Mouse (Mus musculus) left cerebral cortex, postnatal 4 days (tissue): Measurements from ENCODE around the gene Gm9844. TPM values are rescaled to one million over a fixed set of nuclear protein-coding genes. Genes with fewer than 3 reads are reported as not detected.

ENCODE experiments used
- DNase-seq: peaks from one replicate; pipeline ENCODE4 v3.0.0-alpha.2; 2022
- intact Hi-C: fragments of 180-260 bp; cut with DNase I; formaldehyde crosslinking; loops from one replicate; pipeline ENCODE4 v1.15.1; 2025
- total RNA-seq, 2 experiments: library from RNA; stranded (reverse); gene quantifications; 2 replicates each; pipeline ENCODE4 v1.2.3; 2021

The Gm9844 gene
- total RNA-seq, 2 experiments from 2014 or later: 3.1 to 7.4 TPM

DNA sequence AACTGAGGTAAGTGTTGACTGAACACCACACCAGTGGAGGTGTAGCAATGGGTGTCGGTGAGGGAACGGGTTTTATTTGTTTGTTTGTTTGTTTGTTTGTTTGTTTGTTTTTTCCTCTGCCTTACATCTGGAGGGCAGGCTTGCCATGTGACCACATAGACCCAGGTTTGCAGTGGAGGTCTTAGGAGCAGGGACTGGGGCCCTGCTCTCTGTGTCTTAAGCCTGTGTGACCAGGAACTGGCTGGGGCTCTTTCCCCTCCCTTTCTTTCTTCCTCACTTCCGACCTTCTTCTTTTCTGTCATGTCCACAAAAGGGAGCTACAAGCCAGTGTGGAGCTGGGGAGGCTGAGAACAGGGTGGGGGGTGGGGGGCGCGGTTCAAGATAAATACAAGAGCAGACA is 35.9 kb downstream of the Gm9844 start:
- no peak for DNase-seq
- intact Hi-C loops: no loop called here

DNA sequence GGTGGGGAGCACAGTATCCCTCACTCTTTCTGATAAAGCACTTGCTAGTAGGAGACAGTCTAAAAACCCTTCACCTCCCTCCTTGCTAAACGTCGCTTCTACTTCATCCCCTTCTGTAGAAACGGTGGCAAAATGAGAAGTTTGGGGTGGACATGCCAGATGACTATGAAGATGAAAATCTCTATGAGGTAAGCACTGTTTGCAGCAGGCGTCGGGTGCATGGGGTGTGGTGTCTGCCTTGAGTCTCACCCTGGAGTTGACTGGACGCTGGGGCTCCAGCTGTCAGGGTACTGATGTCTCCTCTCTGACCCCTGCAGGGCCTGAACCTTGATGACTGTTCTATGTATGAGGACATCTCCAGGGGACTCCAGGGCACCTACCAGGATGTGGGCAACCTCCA is 39.1 kb downstream of the Gm9844 start:
- intact Hi-C loops: no loop called here
- DNase-seq: no peak

DNA sequence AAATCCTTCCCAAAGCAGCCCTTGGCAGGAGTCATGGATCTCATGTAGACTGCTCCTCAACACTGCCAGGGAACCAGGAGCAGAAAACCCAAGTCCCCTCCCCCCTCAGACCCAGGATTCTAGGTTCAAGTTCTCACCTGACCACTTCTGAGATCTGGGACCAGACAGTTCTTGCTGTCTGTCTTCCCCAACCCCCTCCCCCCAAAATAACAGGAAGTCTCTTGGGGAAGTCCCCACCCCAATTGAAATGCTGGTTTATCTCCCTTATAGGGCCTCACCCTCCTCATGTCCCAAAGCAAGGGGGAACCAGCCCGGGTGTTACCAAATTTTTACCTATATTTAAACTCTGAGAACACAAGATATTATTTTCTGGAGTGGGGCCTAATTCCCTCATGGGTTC is 39.8 kb downstream of the Gm9844 start:
- no peak for DNase-seq
- intact Hi-C loops: no loop called here

DNA sequence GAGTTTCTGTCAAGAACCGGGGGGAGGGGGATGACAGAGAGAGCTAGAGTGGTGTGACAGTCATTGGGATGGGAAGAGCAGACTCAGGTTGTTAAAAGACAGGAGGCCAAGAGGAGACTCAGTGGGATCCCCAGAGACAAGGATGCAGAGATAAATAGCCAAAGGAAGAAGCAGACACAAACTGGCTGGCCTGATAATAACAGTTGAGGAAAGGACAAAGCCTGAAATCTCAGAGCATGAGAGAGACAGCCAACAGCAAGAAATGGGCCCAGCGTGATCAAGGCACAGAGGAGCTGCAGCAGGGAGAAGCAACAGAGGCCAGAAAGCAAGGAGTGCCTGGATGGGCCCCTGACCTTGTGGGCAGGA is 40.2 kb downstream of the Gm9844 start:
- no peak for DNase-seq
- intact Hi-C loops: no loop called here

DNA sequence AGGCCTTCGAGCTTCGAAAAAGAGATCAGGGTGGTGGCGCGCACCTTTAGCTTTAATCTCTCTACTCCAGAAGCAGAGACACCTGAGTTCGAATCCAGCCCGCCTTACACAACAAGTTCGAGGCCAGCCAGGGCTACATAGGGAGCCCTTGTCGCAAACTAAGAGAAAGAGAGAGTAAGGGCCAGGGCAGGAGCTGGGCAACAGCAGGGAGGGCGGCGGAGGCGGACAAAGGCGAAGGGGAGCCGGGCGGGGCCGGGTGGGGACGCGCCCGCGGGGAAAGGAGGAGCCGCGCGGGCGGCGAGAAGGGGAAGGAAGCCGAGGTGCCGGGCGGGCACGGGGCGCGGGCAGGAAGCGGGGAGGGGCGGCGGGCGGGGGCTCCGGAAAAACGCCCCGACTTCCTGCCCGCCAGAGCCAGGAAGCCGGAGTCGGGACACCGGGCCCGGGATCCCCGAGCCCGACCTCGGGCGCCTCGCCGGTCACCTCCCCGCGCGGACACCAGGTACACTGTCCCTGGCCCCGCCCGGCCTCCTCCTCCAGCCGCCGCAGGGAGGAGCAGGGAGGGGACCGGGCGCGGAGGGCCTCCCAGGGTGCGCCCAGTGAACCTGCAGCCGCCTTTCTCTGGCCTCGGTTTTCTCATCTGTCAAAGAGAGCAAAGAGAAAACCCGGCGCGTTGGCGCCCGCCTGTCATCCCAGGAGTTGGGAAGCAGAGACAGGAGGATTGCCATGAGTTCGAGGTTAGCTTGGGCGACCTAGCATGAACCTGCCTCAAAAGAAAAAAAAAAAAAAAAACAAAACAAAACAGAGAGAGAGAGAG is 40.8 kb downstream of the Gm9844 start, which contains the start of gene Arhgef1:
Gene Arhgef1 (plus strand): TSS at position 283 of the 814 bp plus-strand sequence.
- intact Hi-C loops: no loop called here
- DNase-seq: peak; percentile 35

DNA sequence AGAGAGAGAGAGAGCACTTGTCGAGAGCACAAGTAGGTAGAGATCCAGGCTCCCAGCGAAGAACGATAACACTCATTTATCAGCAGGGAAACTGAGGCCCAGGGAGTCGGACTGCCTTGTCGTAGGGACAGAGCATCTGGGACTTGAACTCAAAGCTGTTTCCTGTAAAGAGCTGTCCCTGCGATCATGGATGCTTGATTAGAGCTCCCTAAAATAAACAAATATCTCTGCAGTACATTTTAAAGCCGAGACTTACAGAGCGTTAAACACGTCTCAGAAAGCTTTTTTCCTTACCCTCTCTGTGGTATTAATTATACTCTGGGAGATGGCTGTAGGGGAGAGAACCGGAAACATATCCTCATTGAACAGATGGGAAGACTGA is 41.4 kb downstream of the Gm9844 start:
- no peak for DNase-seq
- intact Hi-C loops: no loop called here

DNA sequence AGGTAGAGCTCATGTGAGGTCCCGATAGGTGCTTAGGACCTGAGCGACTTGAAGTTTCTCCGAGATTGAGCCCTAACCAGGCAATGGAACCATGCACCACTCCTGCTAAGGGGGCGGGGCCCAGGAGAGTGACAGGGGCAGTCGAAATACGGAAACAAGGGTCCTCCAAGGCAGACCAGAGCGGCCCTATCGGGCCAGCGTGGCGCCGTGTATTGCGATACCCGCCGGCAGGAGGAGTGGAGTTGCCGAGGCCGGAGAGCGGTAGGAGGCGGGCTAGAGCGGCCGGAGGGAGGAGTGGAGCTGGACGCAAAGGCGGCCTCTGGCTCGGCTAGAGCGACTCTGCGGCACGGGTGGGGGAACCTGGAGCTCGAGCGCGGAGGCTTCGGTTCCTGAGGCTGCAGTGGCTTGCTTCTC is 42.1 kb downstream of the Gm9844 start:
- intact Hi-C loops: no loop called here
- DNase-seq: peak; percentile 98

DNA sequence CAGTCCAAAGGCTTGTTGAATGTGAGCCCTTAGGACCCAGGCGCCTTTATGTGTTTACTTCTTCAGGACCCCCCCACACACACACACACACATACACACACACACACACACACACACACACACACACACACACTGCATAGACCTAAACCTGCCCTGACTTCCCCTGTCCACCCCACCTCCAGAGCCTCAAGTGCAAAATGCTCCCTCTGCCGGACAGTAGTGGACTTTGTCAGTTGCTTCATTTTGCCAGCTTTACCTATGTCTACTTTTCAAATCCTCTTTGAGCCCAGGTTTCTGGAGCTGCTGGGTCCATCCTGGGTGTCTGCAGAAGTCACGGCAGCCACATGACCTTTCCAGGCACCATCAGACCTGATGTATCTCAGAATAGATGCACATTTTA is 42.9 kb downstream of the Gm9844 start:
- DNase-seq: peak; percentile 67

DNA sequence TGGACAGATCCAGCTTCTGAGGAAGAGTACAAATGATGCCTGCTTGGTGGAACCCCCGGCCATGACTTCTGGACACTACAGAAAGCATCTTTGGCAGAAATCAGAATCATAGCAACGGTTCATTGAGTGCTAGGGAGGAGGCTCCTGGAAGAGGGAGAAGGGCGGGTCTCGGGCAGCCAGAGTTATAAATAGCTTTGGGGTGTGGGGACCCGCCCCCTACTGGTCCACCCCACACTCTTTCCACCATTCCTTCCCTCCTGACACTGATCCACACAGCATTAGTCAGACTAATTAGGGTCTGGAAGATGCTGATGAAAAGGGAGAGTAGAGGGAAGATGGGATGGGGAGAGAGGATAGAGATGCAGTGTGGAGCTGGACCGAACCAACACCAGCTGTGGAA is 44.5 kb downstream of the Gm9844 start:
- DNase-seq: no peak
- intact Hi-C loops: no loop called here

More for the DNA sequence above, 42.9 kb downstream of the Gm9844 start:
- intact Hi-C loops: no loop called here

DNA sequence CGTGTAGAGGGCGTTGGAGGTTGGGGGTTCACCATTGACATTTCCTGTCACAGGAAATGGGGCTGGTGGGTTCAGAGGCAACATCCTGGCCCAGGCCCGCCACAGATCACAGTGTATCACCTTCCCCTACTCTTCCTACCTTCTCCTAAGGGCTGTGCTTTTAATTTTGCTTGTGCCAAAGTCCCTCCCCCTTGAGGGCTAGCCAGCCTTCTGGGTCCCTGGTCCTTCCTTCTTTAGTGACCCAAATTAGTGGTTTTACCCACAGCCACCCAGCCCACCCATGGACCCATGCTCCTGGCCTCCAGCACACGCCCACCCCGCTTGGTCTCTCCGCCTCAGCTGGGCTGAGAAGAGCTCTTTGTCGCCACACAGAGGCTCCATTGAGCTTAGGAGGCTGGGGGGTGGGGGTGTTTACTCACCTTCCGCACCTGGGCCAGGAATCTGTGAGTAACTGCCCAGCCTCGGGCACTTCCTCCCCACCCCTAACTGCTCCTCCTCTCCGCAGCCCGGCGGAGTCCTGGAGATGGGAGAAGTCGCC is 45.3 kb downstream of the Gm9844 start:
- DNase-seq: no peak
- intact Hi-C loops: no loop called here

Other genes starting within 250 kb of the Gm9844 start
- gene Lypd3, start 225.7 kb upstream of the Gm9844 start, total RNA-seq: under 1 TPM; 0.68 to 0.77 TPM
- gene Tex101, start 185.5 kb upstream of the Gm9844 start, total RNA-seq: not detected
- gene BC049730, start 153.0 kb upstream of the Gm9844 start, total RNA-seq: not detected
- not detected for gene Gm4763, start 135.3 kb upstream of the Gm9844 start, total RNA-seq
- not detected for gene Cd177, start 101.9 kb upstream of the Gm9844 start, total RNA-seq
- not detected for gene Ceacam10, start 85.0 kb upstream of the Gm9844 start, total RNA-seq
- not detected for gene Lypd4, start 7.7 kb downstream of the Gm9844 start, total RNA-seq
- not detected for gene Dmrtc2, start 7.8 kb downstream of the Gm9844 start, total RNA-seq
- gene Rps19, start 22.2 kb downstream of the Gm9844 start, total RNA-seq: 1,000 to 10,000 TPM in 1 of 2 experiments, 100 to 1,000 TPM in 1; 915 to 1,028 TPM
- gene Cd79a, start 35.2 kb downstream of the Gm9844 start, total RNA-seq: under 1 TPM; 0.24 to 0.52 TPM
- gene Arhgef1, start 40.7 kb downstream of the Gm9844 start, total RNA-seq: 100 to 1,000 TPM; 143 to 147 TPM
- gene Gm4881, start 82.3 kb downstream of the Gm9844 start, total RNA-seq: not detected
- gene Rabac1, start 110.5 kb downstream of the Gm9844 start, total RNA-seq: 100 to 1,000 TPM; 246 to 251 TPM
- 1,000 to 10,000 TPM; 1,141 to 1,280 TPM for gene Atp1a3, start 143.7 kb downstream of the Gm9844 start, total RNA-seq
- 100 to 1,000 TPM; 204 to 219 TPM for gene Grik5, start 210.1 kb downstream of the Gm9844 start, total RNA-seq
- 10 to 100 TPM; 25.2 to 26.9 TPM for gene Zfp574, start 210.4 kb downstream of the Gm9844 start, total RNA-seq